Mouse (Mus musculus): ENCODE measurements around the gene Gm10065. TPM values are rescaled to one million over a fixed set of nuclear protein-coding genes. Genes with fewer than 3 reads are reported as not detected.
A peak's percentile ranks its signal among the peaks of the same experiment; 100 is the strongest.
"Not testable (repeated sequence)": the region's sequence is repeated elsewhere in the genome, so short reads cannot be mapped to it uniquely, and the experiment has no call there.

Gene Gm10065
- polyA plus RNA-seq, 1 experiment: not detected

DNA sequence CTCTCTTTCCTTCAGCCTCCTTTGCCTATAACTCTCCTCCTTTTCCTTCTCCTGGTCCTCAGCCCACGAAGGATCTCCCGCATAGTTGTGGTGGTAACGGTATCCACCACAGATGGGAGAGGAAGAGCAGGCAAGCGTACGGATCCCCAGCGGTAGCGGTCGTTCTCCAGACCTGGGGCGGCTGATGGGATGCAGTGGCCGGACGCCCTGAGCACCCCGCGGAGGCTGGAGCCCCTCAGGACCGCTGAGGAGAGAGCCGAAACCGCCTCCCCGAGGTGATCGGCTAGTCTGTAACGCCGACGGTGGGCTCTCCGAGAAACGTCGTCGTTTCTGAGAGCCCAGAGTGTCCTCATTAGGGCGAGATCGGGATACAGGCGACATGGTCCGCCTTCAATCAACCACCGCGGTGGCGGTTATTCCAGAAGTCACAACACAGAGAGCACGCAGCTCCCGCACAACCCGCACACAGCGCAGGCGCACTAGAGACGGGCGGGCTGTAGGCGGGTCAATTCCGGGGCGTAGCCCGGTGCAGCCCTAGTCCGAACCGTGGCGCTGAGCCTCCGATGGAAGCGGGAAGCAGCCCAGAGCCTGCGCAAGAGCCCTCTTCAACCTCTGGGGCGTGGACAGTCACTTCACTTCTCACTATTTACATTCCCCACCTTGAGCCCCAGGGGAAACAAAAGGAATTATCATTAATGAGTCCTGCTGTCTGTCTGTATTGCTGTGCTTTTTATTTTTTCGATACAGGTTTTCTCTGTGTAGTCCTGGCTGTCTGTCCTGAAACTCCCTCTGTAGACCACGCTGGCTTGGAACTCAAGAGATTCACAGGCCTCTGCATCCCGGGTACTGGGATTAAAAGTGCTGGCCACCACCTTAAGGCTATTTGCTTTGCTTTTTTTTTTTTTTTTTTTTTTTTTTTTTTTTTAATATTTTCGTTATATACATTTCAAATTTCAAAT is 10.9 kb downstream of the Gm10065 start, which contains the start of gene Nkapl:
TSS of gene Nkapl (minus strand) at position 449 of the 959 bp plus-strand sequence.
- no peaks in the 10 kb centered on the region for H3K36me3 ChIP-seq (ENCODE audit: control insufficient read depth)
- no peak for TF ChIP-seq TAL1 (IDR thresholded peaks at IDR 0.05; ENCODE audit: low read length)
- no peak for TF ChIP-seq GATA1 (IDR thresholded peaks at IDR 0.05; ENCODE audit: low read length)

DNA sequence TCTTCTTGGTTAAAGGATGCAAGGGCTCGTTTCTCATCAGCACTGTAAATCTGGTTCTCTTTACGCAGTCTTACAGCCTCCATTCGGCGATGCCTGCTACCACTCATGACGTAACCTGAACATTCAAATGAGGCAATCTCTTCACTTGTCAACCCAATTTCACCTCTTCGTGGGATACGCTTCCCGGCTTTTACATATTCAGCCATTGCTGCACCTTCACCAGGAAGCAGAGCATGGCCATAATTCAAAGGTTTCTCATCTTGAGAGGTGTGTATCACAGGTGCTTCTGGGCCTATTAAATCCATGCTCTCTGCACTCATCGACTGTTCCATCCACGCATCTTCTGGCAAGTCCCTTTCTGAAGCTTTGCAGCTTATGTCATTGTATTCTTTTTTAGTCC is 11.9 kb downstream of the Gm10065 start:
- Histone ChIP-seq H3K9me3 (ENCODE audit: control insufficient read depth, low read length) (no peaks in the 10 kb centered on the region), H3K36me3 (ENCODE audit: control insufficient read depth) (no peaks in the 10 kb centered on the region)
- TF ChIP-seq TAL1 (IDR thresholded peaks at IDR 0.05; ENCODE audit: low read length) (no peak), GATA1 (IDR thresholded peaks at IDR 0.05; ENCODE audit: low read length) (no peak)

More for the DNA sequence above, 10.9 kb downstream of the Gm10065 start, which contains the start of gene Nkapl:
- Histone ChIP-seq H3K9me3 (ENCODE audit: control insufficient read depth, low read length) (no peaks in the 10 kb centered on the region), H3K4me3 (replicated peaks) (peak within 1 kb of the TSS; percentile 92), H3K4me1 (ENCODE audit: control insufficient read depth) (peaks cover 61% of the 10 kb centered on the region), H3K27me3 (ENCODE audit: control insufficient read depth) (peaks cover 3% of the 10 kb centered on the region; the same call in 1 of the 2 replicates)

DNA sequence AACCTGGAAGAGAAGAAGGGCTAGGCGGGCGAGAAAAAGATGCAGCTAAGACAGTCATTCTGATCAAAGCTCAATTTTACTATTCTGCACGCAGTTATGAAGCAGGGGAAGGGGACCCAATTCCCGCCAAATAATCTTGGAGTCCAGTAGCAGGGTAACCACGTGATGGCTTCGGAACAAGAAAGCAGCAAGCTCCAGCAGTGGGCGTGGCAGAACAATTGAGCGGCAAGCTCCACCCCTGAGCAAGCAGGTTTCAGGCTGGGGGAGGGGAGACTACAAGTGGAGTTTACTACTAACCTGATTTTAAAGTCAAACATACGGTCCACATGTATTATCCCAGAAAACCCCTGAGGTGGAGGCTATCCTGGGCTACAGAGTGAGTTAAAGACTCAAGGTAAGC is 16.7 kb downstream of the Gm10065 start:
- not testable (repeated sequence) for H3K9me3 ChIP-seq (ENCODE audit: control insufficient read depth, low read length); H3K36me3 ChIP-seq (ENCODE audit: control insufficient read depth); H3K27me3 ChIP-seq (ENCODE audit: control insufficient read depth); H3K4me3 ChIP-seq (replicated peaks)
- peaks cover 11% of the 10 kb centered on the region for H3K4me1 ChIP-seq (ENCODE audit: control insufficient read depth)

More for the DNA sequence above, 11.9 kb downstream of the Gm10065 start:
- Histone ChIP-seq H3K4me3 (replicated peaks) (peak overlapping the region; percentile 92), H3K4me1 (ENCODE audit: control insufficient read depth) (peaks cover 55% of the 10 kb centered on the region), H3K27me3 (ENCODE audit: control insufficient read depth) (peaks cover 3% of the 10 kb centered on the region; the same call in 1 of the 2 replicates)

DNA sequence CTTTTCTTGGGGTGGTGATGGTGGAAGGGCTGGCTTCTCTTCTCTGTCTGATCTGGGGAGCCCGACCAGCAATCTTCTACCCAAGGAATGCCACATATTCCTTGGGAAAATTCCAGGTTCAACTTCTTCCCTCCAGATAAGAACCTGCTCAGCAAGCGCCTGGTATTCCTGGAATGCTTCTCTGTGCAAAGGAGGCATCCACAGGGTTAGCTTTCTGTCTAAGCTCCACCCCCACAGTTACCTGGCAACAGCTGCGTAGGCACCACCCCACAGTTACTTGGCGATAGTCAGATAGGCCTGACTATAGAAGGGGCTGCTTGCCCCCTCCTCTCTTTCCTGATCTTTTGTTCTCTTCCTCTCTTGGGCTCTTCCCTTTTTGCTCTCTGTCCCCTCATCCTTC is 22.9 kb downstream of the Gm10065 start:
- H3K9me3 ChIP-seq (ENCODE audit: control insufficient read depth, low read length): no peaks in the 10 kb centered on the region
- TF ChIP-seq TAL1 (IDR thresholded peaks at IDR 0.05; ENCODE audit: low read length) (no peak), GATA1 (IDR thresholded peaks at IDR 0.05; ENCODE audit: low read length) (no peak)
- H3K36me3 ChIP-seq (ENCODE audit: control insufficient read depth): peaks cover 2% of the 10 kb centered on the region; the same call in 1 of the 2 replicates
- peaks cover 16% of the 10 kb centered on the region for H3K4me1 ChIP-seq (ENCODE audit: control insufficient read depth)
- H3K4me3 ChIP-seq (replicated peaks): no peak overlapping the region
- peaks cover 30% of the 10 kb centered on the region for H3K27me3 ChIP-seq (ENCODE audit: control insufficient read depth)

DNA sequence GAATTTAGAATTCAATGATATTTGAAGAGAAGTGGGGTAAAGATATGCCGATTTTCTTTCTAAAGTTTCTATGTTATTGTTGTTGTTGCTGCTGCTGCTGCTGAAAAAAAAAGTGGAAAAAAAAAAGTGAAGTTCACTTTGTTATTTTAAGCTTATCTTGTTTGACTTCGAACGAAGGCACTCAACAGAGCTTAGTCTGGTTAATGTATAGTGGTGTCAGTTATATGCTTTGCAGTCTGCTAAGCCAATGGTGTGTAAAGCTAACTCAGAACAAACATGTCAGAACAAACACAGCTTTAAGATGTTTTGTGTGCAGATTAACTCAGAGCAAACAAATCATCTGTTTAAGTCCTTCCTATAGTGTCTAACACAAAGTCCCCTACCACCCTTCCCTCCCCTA is 25.1 kb downstream of the Gm10065 start:
- Histone ChIP-seq H3K4me3 (replicated peaks) (peak overlapping the region; percentile 72), H3K4me1 (ENCODE audit: control insufficient read depth) (peaks cover 15% of the 10 kb centered on the region), H3K9me3 (ENCODE audit: control insufficient read depth, low read length) (no peaks in the 10 kb centered on the region), H3K36me3 (ENCODE audit: control insufficient read depth) (peaks cover 2% of the 10 kb centered on the region), H3K27me3 (ENCODE audit: control insufficient read depth) (peaks cover 27% of the 10 kb centered on the region)
- no peak for TF ChIP-seq GATA1 (IDR thresholded peaks at IDR 0.05; ENCODE audit: low read length)
- TF ChIP-seq TAL1 (IDR thresholded peaks at IDR 0.05; ENCODE audit: low read length): no peak

DNA sequence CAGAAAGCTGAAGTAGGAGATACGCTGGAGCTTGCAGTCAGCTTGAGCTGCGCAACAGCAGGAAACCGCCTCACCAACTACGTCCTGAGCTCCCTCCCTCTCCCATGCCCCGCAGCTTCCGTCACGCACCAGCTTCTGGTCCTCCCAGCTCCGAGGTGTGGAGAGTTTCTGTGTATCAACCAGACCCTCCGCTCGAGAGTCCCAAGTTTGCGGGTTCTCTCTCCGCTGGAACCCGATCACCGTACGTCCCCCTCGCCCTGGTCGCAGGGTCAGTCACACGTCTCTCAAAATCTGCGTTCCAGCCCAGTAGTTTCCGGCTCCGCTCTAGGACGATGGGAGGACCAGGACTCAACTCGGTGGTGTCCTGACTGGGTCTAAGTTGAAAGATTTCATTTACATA is 25.8 kb downstream of the Gm10065 start, which contains the start of gene Zscan26:
TSS of gene Zscan26 (minus strand) at position 282 of the 400 bp plus-strand sequence.
- Histone ChIP-seq H3K4me3 (replicated peaks) (peak within 1 kb of the TSS; percentile 72), H3K9me3 (ENCODE audit: control insufficient read depth, low read length) (no peaks in the 10 kb centered on the region), H3K27me3 (ENCODE audit: control insufficient read depth) (peaks cover 27% of the 10 kb centered on the region), H3K36me3 (ENCODE audit: control insufficient read depth) (peaks cover 8% of the 10 kb centered on the region), H3K4me1 (ENCODE audit: control insufficient read depth) (peaks cover 15% of the 10 kb centered on the region)
- no peak for TF ChIP-seq TAL1 (IDR thresholded peaks at IDR 0.05; ENCODE audit: low read length)
- TF ChIP-seq GATA1 (IDR thresholded peaks at IDR 0.05; ENCODE audit: low read length): no peak

DNA sequence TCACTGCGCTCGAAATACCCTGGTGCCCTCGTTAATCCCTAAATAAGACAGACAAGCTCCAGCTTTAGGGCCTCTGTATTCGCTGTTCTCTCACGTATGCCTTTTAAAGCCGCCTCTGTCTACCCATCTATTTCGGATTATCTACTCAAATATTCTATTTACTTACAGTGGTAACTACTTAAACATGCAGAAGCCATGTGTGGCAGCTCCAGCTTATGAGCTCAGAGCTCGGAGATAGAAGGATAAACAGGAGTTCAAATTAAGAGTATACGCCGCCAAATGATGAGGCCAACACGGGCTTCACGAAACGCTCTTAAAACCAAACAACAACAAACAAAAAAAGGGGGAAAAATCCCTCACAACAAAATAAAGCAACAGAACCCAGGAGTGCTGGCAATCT is 26.2 kb downstream of the Gm10065 start:
- H3K4me3 ChIP-seq (replicated peaks): peak overlapping the region; percentile 72

DNA sequence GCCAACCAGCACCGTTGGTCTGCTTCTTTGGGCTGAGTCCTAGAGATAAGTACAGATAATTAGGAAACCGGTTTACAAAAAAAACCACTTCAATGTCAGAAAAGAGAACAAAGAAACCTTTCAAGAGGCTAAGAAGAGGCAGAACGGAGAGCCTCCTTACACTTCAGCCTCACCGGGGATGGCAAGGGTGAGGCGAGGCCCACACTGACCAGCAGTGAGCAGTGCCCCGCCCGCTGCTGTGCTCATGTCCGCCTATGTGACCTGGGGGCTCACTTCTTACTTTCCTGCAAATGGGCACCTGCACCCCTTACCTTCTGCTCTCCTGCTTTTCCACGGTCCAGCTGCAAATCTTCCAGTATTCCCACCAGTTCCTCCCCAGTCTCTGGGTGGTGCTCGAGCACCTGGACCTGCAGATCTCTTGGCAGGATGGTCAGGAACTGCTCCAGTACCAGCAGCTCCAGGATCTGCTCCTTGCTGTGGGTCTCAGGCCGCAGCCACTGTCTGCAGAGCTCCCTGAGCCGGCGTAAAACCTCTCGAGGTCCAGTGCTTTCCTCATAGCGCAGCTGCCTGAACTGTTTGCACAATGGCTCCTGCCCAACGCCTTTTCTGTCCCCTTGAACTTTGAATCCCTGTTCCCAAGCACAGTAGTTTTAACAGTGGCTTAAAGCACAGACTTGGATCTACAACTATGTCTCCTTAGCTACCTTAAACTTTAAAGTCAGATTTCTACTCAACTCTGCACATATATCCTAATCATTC is 31.2 kb downstream of the Gm10065 start:
- peaks cover 11% of the 10 kb centered on the region for H3K4me1 ChIP-seq (ENCODE audit: control insufficient read depth)
- no peaks in the 10 kb centered on the region for H3K9me3 ChIP-seq (ENCODE audit: control insufficient read depth, low read length)
- H3K36me3 ChIP-seq (ENCODE audit: control insufficient read depth): peaks cover 54% of the 10 kb centered on the region
- no peak for TF ChIP-seq GATA1 (IDR thresholded peaks at IDR 0.05; ENCODE audit: low read length)
- no peak for TF ChIP-seq TAL1 (IDR thresholded peaks at IDR 0.05; ENCODE audit: low read length)
- H3K27me3 ChIP-seq (ENCODE audit: control insufficient read depth): no peaks in the 10 kb centered on the region; the same call in 1 of the 2 replicates
- no peak overlapping the region for H3K4me3 ChIP-seq (replicated peaks)

More for the DNA sequence above, 26.2 kb downstream of the Gm10065 start:
- H3K27me3 ChIP-seq (ENCODE audit: control insufficient read depth): peaks cover 27% of the 10 kb centered on the region
- H3K9me3 ChIP-seq (ENCODE audit: control insufficient read depth, low read length): no peaks in the 10 kb centered on the region
- H3K36me3 ChIP-seq (ENCODE audit: control insufficient read depth): peaks cover 10% of the 10 kb centered on the region
- H3K4me1 ChIP-seq (ENCODE audit: control insufficient read depth): peaks cover 15% of the 10 kb centered on the region
- TF ChIP-seq GATA1 (IDR thresholded peaks at IDR 0.05; ENCODE audit: low read length): no peak
- no peak for TF ChIP-seq TAL1 (IDR thresholded peaks at IDR 0.05; ENCODE audit: low read length)

DNA sequence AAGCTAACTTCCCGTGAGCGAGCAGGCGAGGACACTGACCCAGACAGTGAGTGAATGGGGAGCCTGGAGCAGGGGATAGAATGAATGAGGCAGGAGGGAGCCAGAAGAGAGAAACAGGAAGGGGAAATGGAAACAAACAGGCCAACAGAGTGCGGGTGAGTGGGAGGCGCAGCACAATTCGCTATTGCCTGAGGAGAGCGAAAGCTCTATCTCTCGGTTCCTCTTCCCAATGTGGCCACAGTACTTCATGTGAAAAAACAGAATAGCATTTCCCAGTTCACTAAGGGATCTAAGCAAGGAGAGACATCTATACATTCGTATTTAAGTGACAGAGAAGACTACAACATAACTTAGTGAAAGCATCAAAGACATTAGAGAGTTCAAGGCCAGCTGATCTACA is 32.4 kb downstream of the Gm10065 start:
- H3K27me3 ChIP-seq (ENCODE audit: control insufficient read depth): no peaks in the 10 kb centered on the region
- peaks cover 58% of the 10 kb centered on the region for H3K36me3 ChIP-seq (ENCODE audit: control insufficient read depth)

More for the DNA sequence above, 32.4 kb downstream of the Gm10065 start:
- Histone ChIP-seq H3K4me1 (ENCODE audit: control insufficient read depth) (peaks cover 7% of the 10 kb centered on the region), H3K4me3 (replicated peaks) (no peak overlapping the region), H3K9me3 (ENCODE audit: control insufficient read depth, low read length) (no peaks in the 10 kb centered on the region)
- no peak for TF ChIP-seq TAL1 (IDR thresholded peaks at IDR 0.05; ENCODE audit: low read length)
- no peak for TF ChIP-seq GATA1 (IDR thresholded peaks at IDR 0.05; ENCODE audit: low read length)
